Mouse (Mus musculus): ENCODE data around the gene Gtpbp6.
"Not testable (repeated sequence)": the region's sequence is repeated elsewhere in the genome, so short reads cannot be mapped to it uniquely, and the experiment has no call there.

Gene Gtpbp6

DNA sequence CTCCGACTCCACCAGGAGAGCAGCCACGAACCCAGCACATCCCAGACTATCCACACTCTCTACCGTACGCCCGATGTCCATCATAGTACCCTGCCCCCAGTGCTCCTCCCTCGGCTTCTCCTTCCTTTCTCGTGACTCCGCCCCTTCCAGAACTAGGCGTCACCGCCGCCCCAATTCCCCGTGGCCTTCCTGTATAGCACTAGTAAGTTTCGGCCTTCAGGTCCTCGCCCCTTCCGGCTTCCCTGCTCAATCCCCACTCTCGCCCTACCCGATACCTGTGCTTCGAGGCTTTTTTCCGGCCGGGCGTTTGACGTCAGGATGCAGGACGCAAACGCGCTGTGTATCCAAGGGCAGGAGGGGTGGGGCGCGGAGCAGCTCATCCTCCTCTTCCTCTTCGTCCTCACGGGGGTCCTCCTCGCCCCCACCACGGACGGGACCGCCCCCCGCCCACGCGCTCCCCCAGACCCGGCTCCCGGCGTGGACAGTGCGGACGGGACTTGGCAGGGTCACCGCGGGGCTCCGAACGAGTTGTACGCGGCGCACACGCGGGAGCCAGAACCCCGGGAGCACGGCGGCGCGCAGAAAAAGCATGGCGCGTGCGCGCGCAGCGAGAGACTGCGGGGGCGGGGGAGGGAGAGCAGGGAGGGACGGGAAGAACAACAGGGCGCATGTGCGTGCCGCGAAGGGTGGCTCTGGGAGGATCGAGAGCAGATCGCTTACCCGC, at the start of gene Gtpbp6:
TSS of gene Gtpbp6 (minus strand) at position 617 of the 724 bp plus-strand sequence.
- peak; percentile 95 to 96 for DNase-seq

DNA sequence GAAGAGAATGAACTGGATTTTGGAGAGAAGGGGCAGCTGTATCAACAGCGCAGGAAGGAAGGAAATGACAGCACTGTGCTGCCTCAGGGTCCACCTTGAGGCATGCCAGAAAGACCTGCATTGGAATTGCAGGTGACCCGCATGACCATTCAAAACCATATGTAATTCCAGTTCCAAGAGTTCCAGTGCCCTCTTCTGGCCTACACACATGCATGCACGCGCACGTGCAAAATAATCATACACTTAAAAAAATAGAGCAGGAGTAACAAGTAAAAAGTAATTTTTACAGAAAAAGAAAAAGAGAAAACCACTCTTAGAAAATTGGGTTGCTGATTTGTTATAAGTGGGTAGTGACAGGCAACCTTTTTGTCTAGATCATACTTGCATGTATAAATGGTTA, 35.0 kb upstream of the Gtpbp6 start:
- DNase-seq = peak; percentile 9 to 15

DNA sequence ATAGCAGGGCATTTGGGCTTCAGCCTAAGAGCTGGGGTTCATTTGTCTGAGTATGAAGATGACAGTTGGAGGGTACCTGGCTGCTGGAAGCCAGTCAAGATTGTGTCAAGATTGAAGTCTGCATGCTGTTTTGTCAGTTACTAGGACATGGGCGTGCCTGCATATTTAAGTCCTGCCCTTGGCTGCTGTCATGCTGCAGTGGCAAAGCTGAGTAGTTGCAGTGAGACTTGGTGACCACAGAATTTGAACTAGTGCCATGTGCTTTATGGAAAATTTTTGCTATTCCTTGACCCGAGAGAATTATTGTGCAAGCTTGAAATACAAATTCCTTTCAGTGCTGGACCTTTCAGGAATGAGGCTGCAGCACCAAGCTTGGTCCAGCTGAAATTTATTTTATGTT, 34.3 kb upstream of the Gtpbp6 start:
- no peak for DNase-seq

DNA sequence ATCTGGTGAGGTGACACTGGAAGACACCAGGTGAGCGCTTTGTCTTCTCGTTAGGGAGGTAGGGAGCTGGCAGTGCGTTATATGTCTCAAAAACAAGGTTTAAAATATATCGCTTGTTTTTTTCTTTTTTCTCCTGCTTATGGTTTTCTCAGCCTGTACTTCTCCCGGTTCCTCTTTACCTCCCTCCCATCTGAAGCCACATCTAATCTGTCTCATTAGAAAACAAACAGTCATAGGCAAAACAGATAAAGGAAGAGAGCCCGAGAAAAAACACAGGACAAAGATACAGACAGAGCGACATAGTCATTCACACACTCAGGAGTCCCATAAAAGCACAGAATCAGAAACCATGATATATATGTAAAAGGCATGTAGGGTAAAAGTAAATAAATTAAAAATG, 32.4 kb upstream of the Gtpbp6 start:
- DNase-seq = no peak

DNA sequence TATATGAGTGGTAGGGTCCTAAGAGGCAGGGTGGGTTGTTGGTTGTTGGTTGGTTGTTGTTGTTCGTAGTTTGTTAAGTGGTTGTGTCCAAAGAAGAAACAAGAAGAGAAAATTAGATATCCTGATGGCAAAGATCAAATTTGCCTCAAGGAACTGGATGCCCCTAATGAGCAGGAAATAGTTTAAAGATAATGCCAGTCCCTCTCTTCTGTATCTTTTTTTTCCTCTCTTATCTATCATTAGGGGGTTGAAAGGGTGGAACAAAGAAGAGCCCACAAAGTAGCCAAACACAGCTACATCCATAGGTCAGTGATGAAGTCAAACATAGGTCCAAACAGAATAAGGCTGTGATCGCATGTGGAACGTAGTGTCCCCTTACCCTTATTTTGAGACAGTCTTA, 31.3 kb upstream of the Gtpbp6 start:
- DNase-seq = no peak

DNA sequence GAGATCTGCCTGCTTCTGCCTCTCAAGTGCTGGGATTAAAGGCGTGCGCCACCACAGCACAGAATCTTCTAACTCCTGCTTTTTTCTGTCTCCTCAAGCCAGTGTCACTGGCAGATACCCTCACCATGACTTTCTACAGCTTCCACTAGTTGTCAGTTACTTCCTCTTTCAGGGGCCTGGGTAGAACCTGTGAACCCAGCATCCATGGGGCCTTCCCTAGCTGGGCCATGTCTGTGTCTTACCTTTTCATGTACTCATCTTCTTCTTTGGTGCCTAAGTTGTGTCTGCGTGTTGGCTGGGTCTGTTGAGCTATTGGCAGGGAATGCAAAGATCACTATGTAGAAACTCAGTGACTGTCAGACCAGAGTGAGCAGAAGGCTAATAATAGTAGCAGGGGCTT, 29.8 kb upstream of the Gtpbp6 start:
- DNase-seq = no peak

DNA sequence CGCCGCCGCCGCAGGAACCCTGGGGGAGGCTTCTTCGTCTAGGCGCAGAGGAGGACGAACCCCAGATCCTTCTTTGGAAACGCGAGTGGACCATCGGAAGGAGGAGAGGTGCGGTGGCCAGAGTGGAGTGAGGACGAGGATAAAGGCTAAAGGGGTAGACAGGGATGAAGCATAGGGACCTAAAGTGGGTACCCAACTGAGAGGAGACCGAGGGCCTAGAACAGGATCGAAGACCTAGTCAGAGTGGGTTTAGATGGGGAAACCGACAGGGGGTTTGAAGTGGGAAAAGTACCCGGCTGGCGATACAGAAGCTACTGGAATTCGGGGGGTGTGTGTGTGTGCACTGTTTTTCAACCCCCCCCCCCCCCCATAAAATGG, 28.1 kb upstream of the Gtpbp6 start:
- no peak for DNase-seq

DNA sequence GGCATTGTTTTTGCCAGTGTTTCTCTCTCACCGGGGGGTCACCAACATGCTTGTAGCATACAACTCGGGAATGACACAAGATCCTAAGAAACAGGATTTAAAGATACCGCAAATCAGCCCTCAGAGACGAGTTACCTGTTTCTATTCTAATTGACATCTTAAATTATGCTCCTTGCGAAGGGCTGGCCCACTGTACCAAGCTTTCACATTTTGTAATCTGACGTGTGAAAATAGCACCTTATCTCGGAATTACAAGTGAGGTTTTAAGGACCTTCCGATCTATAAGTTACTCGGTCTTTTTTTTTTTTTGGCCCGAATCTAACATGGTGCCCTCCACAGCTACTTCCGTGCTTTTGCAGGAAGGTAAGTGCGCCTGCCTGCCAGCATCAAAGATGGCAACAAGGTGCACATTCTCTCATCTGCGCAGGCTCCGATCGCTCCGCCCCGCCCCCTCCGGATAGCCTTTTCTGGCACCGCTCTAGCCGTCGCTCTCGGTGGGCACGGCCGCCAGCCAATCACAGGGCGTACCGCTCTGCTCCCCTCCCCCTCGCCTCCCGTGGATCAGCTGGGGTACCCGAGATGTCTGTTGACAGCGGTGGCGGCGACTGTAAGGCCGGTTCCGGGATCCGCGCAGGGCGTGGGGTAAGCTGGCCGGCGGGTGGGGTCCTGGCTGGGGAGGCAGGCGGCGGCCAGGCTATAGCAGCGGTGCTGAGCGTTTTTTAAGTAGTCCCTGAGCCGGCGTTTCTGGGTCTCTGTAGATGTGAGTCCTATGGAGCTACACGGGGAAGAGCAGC, 27.5 kb upstream of the Gtpbp6 start, which contains the start of gene Chfr:
TSS of gene Chfr (plus strand) at position 550 of the 794 bp plus-strand sequence.
- DNase-seq = peak; percentile 100

DNA sequence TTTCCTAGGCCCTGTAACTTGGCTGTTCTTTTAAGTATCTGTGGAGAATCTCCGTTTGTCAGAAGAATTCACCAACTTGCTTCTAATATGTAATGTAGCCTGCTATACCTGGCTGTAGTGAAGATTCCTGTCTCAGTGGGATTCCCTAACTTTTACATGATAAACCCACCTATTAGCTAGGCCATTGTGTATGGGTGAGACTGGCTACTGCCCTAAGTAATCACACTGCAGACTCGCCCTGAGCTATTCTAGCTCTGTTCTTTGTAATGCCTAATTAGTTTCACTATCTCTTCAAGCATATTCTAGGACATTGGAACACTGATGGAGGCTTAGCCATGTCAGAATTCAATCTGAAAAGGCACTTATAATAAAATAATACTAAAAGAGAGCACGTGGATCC, 14.4 kb upstream of the Gtpbp6 start:
- not testable (repeated sequence) for DNase-seq

DNA sequence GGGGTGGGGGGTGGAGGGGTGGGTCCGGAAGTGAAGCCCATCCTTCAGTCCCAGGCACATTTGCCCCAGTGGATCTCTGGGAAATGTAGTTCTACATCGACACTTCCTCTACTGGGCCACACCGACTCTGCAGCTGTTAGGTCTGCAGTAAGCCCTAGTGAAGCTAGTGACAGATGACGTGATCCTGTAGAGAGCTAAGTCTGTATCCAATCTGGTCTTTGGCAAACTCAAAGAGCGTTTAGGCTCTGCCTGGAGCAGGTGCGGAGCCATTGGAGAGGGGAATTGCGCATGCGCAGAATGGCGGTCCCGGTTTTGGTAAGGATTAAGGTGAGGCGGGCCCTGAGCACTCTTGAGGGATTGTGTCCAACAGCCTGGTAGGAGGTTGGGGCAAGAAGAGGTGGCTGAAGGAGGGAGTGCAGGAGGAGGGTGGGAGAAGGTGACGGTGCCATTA, 2.0 kb upstream of the Gtpbp6 start, which contains the start of gene Zfp605:
TSS of gene Zfp605 (plus strand) at position 102 of the 451 bp plus-strand sequence.
- peak; percentile 96 to 98 for DNase-seq

DNA sequence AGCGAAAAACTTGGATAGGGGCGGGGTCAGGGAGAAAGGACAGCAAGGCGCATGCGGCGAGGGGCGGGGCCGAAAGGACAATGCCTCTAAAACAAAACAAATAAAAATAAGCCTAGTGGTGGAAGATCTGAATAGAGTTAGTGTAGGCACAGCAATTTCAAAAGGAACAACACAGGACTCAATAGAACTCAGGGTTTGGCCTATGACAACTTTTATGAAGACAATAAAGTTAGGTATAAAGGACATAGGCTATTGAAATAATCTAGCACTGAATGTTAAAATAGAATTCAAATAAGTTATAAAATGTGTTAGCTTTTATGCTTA, 270 bp upstream of the Gtpbp6 start:
- DNase-seq = no peak

DNA sequence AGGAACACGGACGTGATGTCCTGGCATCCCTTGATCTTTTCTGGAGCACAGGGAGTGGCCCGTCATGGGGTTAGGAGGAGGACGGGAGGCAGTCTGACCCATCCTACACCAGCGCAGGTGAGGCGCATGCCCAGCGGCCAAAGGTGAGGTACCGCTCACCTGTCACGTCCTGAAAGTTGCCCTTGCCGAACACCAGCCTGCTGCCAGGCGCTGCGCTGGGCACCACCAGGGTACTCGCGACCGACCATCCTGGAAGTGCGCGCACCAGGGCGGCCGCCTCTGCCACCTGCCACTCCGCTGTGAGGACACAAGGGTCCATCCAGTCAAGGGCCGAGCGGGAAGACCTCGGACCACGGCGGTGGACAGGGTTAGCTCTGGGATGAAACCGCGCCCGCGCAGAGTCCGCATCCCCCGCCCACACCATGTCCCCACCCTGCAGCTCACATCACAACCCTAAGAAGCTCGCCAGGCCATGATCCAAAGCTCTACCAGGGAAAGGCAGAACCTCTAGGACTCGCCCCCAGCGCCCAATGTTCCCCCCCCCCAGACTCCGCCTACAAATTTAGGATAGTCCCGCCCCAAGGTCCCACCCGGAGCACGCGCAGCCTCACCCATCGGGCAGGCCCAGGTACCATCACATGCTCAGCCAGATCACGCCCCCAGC, 964 bp downstream of the Gtpbp6 start:
- peak in 1 of 2 experiments; percentile 62 for DNase-seq

DNA sequence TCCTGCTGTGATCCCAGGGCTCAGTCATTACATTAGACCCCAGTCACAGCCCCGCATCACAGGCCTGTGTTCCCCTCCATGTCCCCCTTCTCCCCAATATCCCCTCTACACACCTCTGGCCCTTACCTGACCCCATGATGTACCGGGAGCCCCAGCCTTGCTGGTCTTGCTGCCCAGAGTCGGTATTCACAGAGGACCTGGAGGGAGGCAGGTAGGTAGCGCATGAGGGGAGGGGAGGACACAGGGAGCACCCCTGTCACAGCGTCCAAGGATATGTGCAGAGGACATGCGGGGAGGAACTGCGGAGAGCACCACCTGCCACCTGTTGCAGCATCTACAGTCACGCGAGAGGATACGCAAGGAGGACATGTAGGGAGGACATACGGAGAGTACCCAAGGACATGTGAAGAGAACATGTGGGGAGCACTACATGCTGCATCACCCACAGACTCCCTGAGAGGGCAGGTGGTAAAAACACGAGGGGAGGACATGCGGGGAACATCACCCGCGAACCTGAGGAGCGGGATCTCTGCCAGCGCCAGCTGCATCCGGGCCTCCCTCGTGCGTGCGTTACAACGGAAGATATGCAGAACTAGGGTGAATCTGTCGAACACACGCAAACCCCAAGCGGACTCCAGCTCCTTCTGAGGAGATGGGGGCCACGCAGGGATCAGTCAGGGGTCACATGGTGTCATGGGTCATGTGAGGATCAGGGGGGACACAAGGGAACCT, 1.7 kb downstream of the Gtpbp6 start:
- DNase-seq = peak; percentile 40 to 46

DNA sequence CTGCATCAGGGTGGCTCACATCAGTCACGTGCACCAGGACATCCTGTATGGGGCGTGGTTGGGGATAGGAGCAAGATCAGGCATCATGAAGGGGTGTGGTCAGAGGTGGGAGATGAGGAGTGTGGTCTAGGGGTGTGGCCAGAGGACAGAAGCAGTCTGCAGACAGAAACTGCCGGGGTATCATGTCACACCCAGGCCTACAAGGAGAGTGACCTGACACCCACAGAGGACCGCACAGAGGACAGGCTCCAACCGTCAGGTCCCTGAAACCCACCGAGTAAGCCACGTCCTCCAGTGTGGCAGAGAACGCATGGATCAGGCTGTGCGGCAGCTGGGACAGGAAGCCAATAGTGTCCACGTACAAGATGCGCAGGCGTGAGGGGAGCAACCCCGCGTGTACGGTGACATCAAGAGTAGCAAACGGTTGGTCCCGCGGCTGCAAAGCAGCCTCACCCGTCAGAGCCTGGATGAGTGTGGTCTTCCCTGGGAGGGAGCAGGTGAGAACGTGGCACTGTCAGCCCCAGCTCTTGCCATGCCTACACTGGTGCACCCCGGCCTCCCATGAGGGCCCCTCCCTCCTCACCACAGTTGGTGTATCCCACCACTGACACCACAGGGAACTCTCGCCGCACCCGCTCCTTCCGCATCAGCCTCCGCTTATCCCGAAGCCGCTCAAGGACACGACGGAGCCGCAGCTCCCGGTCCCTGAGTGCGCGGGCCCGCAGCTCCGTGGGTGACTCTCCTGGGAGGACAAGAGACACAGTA, 3.2 kb downstream of the Gtpbp6 start:
- peak in 1 of 2 experiments; percentile 10 for DNase-seq

DNA sequence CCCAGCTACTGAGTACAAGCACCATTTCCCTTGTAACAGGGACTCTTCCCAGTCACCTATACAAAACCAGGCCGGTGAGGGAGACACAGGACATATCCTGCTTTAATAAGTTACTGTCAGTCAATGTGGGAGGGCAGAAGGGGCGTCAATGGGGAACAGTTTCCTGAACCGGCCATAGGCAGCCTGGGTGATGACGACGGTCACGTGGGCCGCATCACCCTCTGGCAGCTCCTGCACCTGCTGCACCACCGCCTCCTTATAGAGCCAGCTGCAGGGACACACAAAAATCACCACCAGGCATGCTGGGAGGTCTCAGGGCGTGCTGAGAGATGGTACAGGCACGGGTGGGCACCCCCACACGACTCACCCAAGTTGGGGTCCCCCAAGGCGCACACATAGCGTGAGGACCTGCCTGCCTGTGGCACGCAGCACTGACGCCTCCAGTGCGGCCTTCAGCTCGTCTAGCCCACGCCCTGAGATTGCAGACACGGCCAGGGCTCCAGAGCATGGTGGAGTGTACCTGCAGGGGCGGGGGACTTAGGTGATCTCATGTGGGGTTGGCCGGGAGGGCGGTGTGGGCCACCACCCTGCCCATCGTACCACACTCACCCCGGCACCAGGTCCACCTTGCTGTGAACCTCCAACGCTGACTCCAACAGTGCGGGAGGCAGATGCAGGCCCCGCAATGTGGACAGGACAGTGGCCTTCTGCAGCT, 3.9 kb downstream of the Gtpbp6 start:
- no peak for DNase-seq

DNA sequence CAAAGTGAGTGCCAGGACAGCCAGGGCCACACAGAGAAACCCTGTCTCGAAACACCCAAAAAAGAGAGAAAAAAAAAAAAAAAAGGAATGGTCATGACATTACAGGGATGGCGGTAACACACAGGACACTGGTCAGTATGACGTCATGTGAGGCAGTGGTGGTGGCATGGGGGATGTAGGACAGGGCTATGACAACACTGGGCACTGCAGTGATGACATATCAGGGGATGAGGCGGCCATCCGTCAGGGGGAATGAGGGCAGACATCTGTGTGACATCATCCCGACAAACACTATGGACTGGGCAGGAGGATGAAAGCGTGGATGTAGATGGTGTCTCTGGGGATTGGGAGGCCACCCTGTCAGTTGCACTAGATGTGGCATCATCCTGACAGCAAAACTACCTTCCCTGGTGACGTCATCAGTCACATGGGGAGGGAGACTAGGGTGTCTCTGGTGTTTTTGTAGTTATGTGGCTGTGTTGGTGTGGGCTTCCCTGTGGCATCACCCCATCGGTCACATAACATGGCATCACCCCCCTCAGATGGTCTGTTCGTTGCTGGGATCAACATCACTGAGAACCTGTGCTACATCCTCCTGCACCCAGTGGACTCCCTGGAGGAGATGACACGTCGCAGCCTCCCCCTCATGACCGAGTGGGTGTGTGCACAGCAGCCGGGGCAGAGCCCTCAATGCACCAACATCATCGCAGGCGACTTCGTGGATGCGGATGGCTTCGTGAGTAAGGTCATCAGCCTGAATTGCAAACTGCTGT, 5.0 kb downstream of the Gtpbp6 start:
- no peak for DNase-seq

DNA sequence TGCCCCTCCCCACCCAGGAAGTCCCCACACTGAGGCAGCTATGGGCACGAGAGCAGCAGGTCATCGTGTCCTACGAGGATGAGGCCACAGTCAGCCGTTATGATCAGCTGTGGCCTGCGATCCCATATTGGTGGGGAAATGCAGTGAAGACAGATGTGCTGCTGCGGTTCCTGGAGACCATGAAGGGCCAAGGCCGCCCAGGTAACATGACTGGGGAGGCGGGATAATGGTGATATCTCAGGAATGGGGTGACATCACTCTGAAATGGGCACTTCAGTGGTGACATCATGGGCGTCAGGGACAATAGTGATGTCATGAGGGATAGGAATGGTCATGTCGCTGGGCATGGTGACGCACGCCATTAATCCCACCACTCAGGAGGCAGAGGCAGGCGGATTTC, 5.6 kb downstream of the Gtpbp6 start:
- no peak for DNase-seq

DNA sequence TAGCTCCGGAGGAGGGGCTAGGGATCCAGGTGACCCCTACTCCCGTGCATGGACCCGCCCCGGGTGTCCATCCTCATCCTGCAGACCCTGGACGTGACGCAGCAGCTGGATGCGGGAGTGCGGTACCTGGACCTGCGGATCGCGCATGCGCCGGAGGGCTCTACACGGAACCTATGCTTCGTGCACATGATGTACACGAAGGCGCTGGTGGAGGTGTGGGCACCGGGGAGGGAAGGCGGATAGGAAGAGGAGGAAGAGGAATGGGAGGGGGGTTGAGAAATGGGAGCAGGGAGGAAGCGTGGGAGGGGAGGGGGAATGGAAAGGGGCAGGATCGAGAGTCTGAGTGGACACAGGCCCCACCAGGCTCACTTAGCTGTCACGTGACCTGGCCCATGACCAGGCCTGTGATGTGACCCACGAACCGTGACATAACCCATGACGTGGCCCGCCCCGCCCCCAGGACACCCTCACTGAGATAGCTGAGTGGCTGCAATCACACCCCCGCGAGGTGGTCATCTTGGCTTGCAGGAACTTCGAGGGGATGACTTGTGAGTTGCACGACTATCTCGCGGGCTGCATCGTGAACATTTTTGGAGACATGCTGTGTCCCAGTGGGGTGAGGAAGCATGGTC, 6.2 kb downstream of the Gtpbp6 start:
- peak; percentile 68 to 80 for DNase-seq

DNA sequence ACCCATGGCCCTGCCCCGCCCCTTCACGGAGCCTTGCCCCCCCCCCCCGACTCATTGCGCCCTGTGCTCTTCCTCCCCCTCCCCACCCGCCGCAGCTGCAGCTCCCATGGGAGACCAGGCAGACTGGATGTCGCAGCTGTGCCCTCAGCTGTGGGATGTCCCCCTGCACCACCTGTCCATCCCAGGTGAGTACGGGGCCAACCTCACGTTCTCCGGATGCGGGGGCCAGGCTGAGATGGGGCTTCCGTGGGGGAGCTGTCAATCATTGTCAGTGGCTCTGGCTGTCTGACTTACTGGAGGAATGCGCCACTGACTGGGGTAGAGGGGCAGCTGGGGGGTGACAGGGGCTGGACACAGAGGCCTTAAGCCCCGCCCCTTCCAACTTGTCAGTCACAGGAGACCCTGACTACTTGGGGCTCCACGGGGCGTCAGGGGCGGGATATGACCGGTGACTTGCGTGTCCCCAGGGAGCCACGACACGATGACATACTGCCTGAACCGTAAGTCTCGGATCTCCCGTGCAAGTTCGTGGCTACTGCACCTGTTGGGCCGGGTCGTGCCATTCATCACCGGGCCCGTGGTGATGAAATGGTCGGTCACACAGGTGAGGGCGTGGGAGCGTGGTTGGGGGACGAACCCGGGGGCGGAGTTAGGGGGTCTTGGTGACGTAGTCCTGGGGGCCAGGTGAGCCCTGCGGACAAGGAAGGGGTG, 6.9 kb downstream of the Gtpbp6 start:
- DNase-seq = peak; percentile 43 to 50
